Mouse (Mus musculus): ENCODE data around the gene Cabp4. TPM values are rescaled to one million over a fixed set of nuclear protein-coding genes. Genes with fewer than 3 reads are reported as not detected.

Cabp4 gene
- polyA plus RNA-seq, 1 experiment from 2014 or later = 0.33 TPM

- 87% methylated on average over 12 of the region's 12 CpGs for WGBS
- Histone ChIP-seq H3K4me2 (replicated peaks; ENCODE audit: low read depth) (no peak overlapping the region), H3K9ac (ENCODE audit: low read depth, low read length) (no peak overlapping the region), H3K36me3 (ENCODE audit: control insufficient read depth, insufficient read depth) (peaks cover 4% of the 10 kb centered on the region; the same call in 1 of the 2 replicates), H3K4me1 (replicated peaks; ENCODE audit: control insufficient read depth, insufficient read depth, low read length) (peaks cover 9% of the 10 kb centered on the region), H3K27me3 (replicated peaks; ENCODE audit: control insufficient read depth, insufficient read depth, low read length) (no peaks in the 10 kb centered on the region), H3K27ac (ENCODE audit: low read depth, low read length) (no peak overlapping the region), H3K4me3 (ENCODE audit: low read depth, low read length) (no peak overlapping the region), H3K9me3 (ENCODE audit: control insufficient read depth) (no peaks in the 10 kb centered on the region)
- ATAC-seq = no peak
- no peak for TF ChIP-seq CTCF (IDR thresholded peaks at IDR 0.05; ENCODE audit: low read depth)
Observed at GRCm38 (mm10) chr19:4189051-4189620, 45.3 kb upstream of the Cabp4 start.

- no peaks in the 10 kb centered on the region for H3K9me3 ChIP-seq (ENCODE audit: control insufficient read depth)
- H3K9ac ChIP-seq (ENCODE audit: low read depth, low read length) = no peak overlapping the region
- no peaks in the 10 kb centered on the region for H3K27me3 ChIP-seq (replicated peaks; ENCODE audit: control insufficient read depth, insufficient read depth, low read length)
- TF ChIP-seq CTCF (IDR thresholded peaks at IDR 0.05; ENCODE audit: low read depth) = no peak
- WGBS = 86% methylated on average over 3 of the region's 3 CpGs
- H3K4me2 ChIP-seq (replicated peaks; ENCODE audit: low read depth) = no peak overlapping the region
- no peak overlapping the region for H3K27ac ChIP-seq (ENCODE audit: low read depth, low read length)
- ATAC-seq = no peak
- no peaks in the 10 kb centered on the region for H3K36me3 ChIP-seq (ENCODE audit: control insufficient read depth, insufficient read depth)
- H3K4me1 ChIP-seq (replicated peaks; ENCODE audit: control insufficient read depth, insufficient read depth, low read length) = peaks cover 3% of the 10 kb centered on the region; the same call in 1 of the 2 replicates
- no peak overlapping the region for H3K4me3 ChIP-seq (ENCODE audit: low read depth, low read length)
Observed at GRCm38 (mm10) chr19:4187303-4187702, 43.5 kb upstream of the Cabp4 start.

GRCm38 (mm10) chr19:4184976-4185975 is 41.4 kb upstream of the Cabp4 start:
- Histone ChIP-seq H3K4me1 (replicated peaks; ENCODE audit: control insufficient read depth, insufficient read depth, low read length) (no peaks in the 10 kb centered on the region), H3K27ac (ENCODE audit: low read depth, low read length) (peak overlapping the region; percentile 8; the same call in 1 of the 2 replicates), H3K4me2 (replicated peaks; ENCODE audit: low read depth) (no peak overlapping the region), H3K9me3 (ENCODE audit: control insufficient read depth) (no peaks in the 10 kb centered on the region), H3K4me3 (ENCODE audit: low read depth, low read length) (no peak overlapping the region), H3K36me3 (ENCODE audit: control insufficient read depth, insufficient read depth) (no peaks in the 10 kb centered on the region), H3K27me3 (replicated peaks; ENCODE audit: control insufficient read depth, insufficient read depth, low read length) (no peaks in the 10 kb centered on the region), H3K9ac (ENCODE audit: low read depth, low read length) (no peak overlapping the region)
- no peak for ATAC-seq
- TF ChIP-seq CTCF (IDR thresholded peaks at IDR 0.05; ENCODE audit: low read depth) = no peak
- 54% methylated on average over 15 of the region's 15 CpGs for WGBS

- H3K4me3 ChIP-seq (ENCODE audit: low read depth, low read length) = no peak overlapping the region
- H3K9me3 ChIP-seq (ENCODE audit: control insufficient read depth) = no peaks in the 10 kb centered on the region
- 87% methylated on average over 2 of the region's 2 CpGs for WGBS
- no peaks in the 10 kb centered on the region for H3K27me3 ChIP-seq (replicated peaks; ENCODE audit: control insufficient read depth, insufficient read depth, low read length)
- H3K36me3 ChIP-seq (ENCODE audit: control insufficient read depth, insufficient read depth) = no peaks in the 10 kb centered on the region
- no peak overlapping the region for H3K4me2 ChIP-seq (replicated peaks; ENCODE audit: low read depth)
- ATAC-seq = no peak
- TF ChIP-seq CTCF (IDR thresholded peaks at IDR 0.05; ENCODE audit: low read depth) = no peak
- no peak overlapping the region for H3K27ac ChIP-seq (ENCODE audit: low read depth, low read length)
- no peak overlapping the region for H3K9ac ChIP-seq (ENCODE audit: low read depth, low read length)
- H3K4me1 ChIP-seq (replicated peaks; ENCODE audit: control insufficient read depth, insufficient read depth, low read length) = no peaks in the 10 kb centered on the region
Observed at GRCm38 (mm10) chr19:4183689-4184088, 39.9 kb upstream of the Cabp4 start.

- no peak overlapping the region for H3K9ac ChIP-seq (ENCODE audit: low read depth, low read length)
- H3K27ac ChIP-seq (ENCODE audit: low read depth, low read length) = no peak overlapping the region
- no peak for TF ChIP-seq CTCF (IDR thresholded peaks at IDR 0.05; ENCODE audit: low read depth)
- no peaks in the 10 kb centered on the region for H3K9me3 ChIP-seq (ENCODE audit: control insufficient read depth)
- ATAC-seq = peak; percentile 22; the same call in 1 of the 2 replicates
- no peaks in the 10 kb centered on the region for H3K4me1 ChIP-seq (replicated peaks; ENCODE audit: control insufficient read depth, insufficient read depth, low read length)
- H3K4me3 ChIP-seq (ENCODE audit: low read depth, low read length) = no peak overlapping the region
- no peaks in the 10 kb centered on the region for H3K27me3 ChIP-seq (replicated peaks; ENCODE audit: control insufficient read depth, insufficient read depth, low read length)
- no peaks in the 10 kb centered on the region for H3K36me3 ChIP-seq (ENCODE audit: control insufficient read depth, insufficient read depth)
- no peak overlapping the region for H3K4me2 ChIP-seq (replicated peaks; ENCODE audit: low read depth)
- 35% methylated on average over 3 of the region's 3 CpGs for WGBS
Observed at GRCm38 (mm10) chr19:4181892-4182291, 38.1 kb upstream of the Cabp4 start.

- Histone ChIP-seq H3K4me3 (ENCODE audit: low read depth, low read length) (no peak overlapping the region), H3K4me1 (replicated peaks; ENCODE audit: control insufficient read depth, insufficient read depth, low read length) (0 out of 2 replicates have a peak, but pooled peaks cover 3% of the 10 kb centered on the region), H3K27me3 (replicated peaks; ENCODE audit: control insufficient read depth, insufficient read depth, low read length) (no peaks in the 10 kb centered on the region), H3K9ac (ENCODE audit: low read depth, low read length) (no peak overlapping the region), H3K9me3 (ENCODE audit: control insufficient read depth) (no peaks in the 10 kb centered on the region), H3K36me3 (ENCODE audit: control insufficient read depth, insufficient read depth) (no peaks in the 10 kb centered on the region), H3K27ac (ENCODE audit: low read depth, low read length) (no peak overlapping the region), H3K4me2 (replicated peaks; ENCODE audit: low read depth) (no peak overlapping the region)
- TF ChIP-seq CTCF (IDR thresholded peaks at IDR 0.05; ENCODE audit: low read depth) = no peak
- WGBS = 81% methylated on average over 7 of the region's 7 CpGs
- ATAC-seq = no peak
Observed at GRCm38 (mm10) chr19:4180411-4180810, 36.6 kb upstream of the Cabp4 start.
